Mouse (Mus musculus) forelimb bud, embryonic 11.5 days (tissue): ENCODE data around the gene Exo1.

Source experiments
- DNase-seq: peaks from one replicate; pipeline ENCODE4 v3.0.0-alpha.2; 2012; ENCODE audit warnings: low read depth, low spot score

The Exo1 gene

DNA sequence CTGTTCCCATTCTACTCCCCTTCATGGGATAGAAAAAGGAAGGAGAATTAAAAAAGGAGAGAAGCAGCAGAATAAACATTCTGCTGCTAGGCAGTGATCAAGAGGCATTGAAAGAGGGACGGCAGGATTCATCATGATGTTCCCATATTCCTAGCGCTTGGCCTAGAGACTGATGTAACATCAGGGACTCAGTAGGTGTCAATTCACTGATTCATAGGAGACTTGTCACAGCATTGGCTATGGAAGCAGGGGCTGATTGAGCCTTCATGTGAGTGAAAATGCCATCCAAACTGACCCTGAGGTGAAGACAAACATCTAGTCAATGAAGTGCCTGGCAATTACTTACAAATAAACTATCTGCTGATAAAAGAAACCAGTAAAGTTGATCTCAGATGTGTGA is 70.5 kb downstream of the Exo1 start:
- no peak for DNase-seq

DNA sequence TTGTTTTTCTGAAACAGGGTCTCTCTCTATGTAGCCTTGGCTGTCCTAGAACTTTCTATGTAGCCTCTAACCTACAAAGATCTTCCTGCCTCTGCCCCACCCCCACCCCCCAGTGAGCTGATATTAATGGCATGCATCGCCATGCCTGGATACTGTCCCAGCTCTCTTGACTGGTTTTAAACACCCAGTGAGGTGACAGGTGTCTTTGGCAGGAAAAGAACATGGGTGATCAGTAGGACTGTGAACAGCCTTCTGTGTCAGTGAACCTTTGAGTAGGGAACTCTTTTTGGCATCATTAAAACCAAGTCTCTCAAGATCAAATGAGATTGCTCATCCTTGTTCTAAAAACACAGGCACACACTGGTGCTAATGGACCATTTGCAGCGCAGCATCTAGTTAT is 81.4 kb downstream of the Exo1 start:
- no peak for DNase-seq
